Mouse (Mus musculus) MEL (cell line): ENCODE data around the gene Ccdc33. TPM values are rescaled to one million over a fixed set of nuclear protein-coding genes. Genes with fewer than 3 reads are reported as not detected.

ENCODE experiments used
- DNase-seq: peaks from one replicate; pipeline ENCODE4 v3.0.0; 2011; ENCODE audit warnings: low read depth, low spot score
- H3K27ac ChIP-seq: 2 replicates; pipeline ENCODE4 v1.5.1; 2012; ENCODE audit warnings: low read depth, mild to moderate bottlenecking, control low read depth, low read length, moderate library complexity; ENCODE audit not compliant: control insufficient read depth
- H3K27me3 ChIP-seq, 2 experiments: fragments of 150-350 bp in 1 of 2; sonication (generic) in 1 of 2; 2 replicates each; pipeline ENCODE4 v1.6.1; 2012; ENCODE audit warnings: low read length in 2 of 2, mild to moderate bottlenecking in 2 of 2, improper control_type of control experiment in 1 of 2, moderate library complexity in 1 of 2; ENCODE audit not compliant: insufficient read depth in 2 of 2, control insufficient read depth in 1 of 2
- H3K36me3 ChIP-seq, 2 experiments: 2 replicates each; pipeline ENCODE4 v1.6.1; 2012 to 2014; ENCODE audit warnings: low read length in 2 of 2, improper control_type of control experiment in 1 of 2, inconsistent platforms in 1 of 2, mild to moderate bottlenecking in 1 of 2; ENCODE audit not compliant: insufficient read depth in 2 of 2, control insufficient read depth in 1 of 2
- H3K4me1 ChIP-seq, 2 experiments: fragments of 150-350 bp in 1 of 2; sonication (generic) in 1 of 2; 2 replicates each; pipeline ENCODE4 v1.6.1; 2012; ENCODE audit warnings: low read length in 2 of 2, improper control_type of control experiment in 1 of 2, mild to moderate bottlenecking in 1 of 2; ENCODE audit not compliant: insufficient read depth in 2 of 2, control insufficient read depth in 1 of 2
- H3K4me3 ChIP-seq, 2 experiments: fragments of 150-350 bp in 1 of 2; sonication (generic) in 1 of 2; 2 replicates each; pipeline ENCODE4 v1.5.1; 2012; ENCODE audit warnings: low read depth in 2 of 2, low read length in 2 of 2, mild to moderate bottlenecking in 2 of 2, moderate library complexity in 2 of 2, control low read depth in 1 of 2, improper control_type of control experiment in 1 of 2; ENCODE audit not compliant: control insufficient read depth in 1 of 2, insufficient read depth in 1 of 2
- H3K79me2 ChIP-seq: 2 replicates; pipeline ENCODE4 v1.6.1; 2012; ENCODE audit warnings: mild to moderate bottlenecking, low read length, moderate library complexity; ENCODE audit not compliant: control insufficient read depth, poor library complexity, insufficient read depth
- H3K9ac ChIP-seq: 2 replicates; pipeline ENCODE4 v1.6.1; 2012; ENCODE audit warnings: low read depth, mild to moderate bottlenecking, control low read depth, low read length, moderate library complexity; ENCODE audit not compliant: control insufficient read depth, poor library complexity, severe bottlenecking
- H3K9me3 ChIP-seq: fragments of 150-350 bp; sonication (generic); replicated peaks from 2 replicates; pipeline ENCODE4 v1.6.1; 2012; ENCODE audit warnings: mild to moderate bottlenecking, low read length, improper control_type of control experiment, moderate library complexity; ENCODE audit not compliant: insufficient read depth
- BHLHE40 ChIP-seq: IDR thresholded peaks from 2 replicates; pipeline ENCODE4 v1.6.1; 2012; ENCODE audit warnings: low read depth, mild to moderate bottlenecking, inconsistent platforms, low read length, improper control_type of control experiment, borderline replicate concordance
- CTCF ChIP-seq, 3 experiments: IDR thresholded peaks in 2 of 3; conservative IDR thresholded peaks in 1 of 3; 2 replicates each; pipeline ENCODE4 v1.5.1; 2011 to 2012; ENCODE audit warnings: low read length in 3 of 3, low read depth in 2 of 3, mild to moderate bottlenecking in 2 of 3, improper control_type of control experiment in 1 of 3, inconsistent platforms in 1 of 3, mixed read lengths in 1 of 3, moderate library complexity in 1 of 3; ENCODE audit not compliant: control insufficient read depth in 1 of 3, insufficient read depth in 1 of 3, poor library complexity in 1 of 3, severe bottlenecking in 1 of 3
- E2F4 ChIP-seq: IDR thresholded peaks from 2 replicates; pipeline ENCODE4 v1.6.1; 2011; ENCODE audit warnings: low read depth, low read length, improper control_type of control experiment, borderline replicate concordance
- EP300 ChIP-seq, 2 experiments: IDR thresholded peaks; 2 replicates each; pipeline ENCODE4 v1.6.1; 2011; ENCODE audit warnings: improper control_type of control experiment in 2 of 2, low read length in 2 of 2, low read depth in 1 of 2, mild to moderate bottlenecking in 1 of 2
- GABPA ChIP-seq: IDR thresholded peaks from 2 replicates; pipeline ENCODE4 v1.6.1; 2012; ENCODE audit warnings: low read depth, mild to moderate bottlenecking, inconsistent platforms, low read length, improper control_type of control experiment, moderate library complexity
- GATA1 ChIP-seq: IDR thresholded peaks from 2 replicates; pipeline ENCODE4 v1.6.1; 2011; ENCODE audit warnings: low read depth, low read length, improper control_type of control experiment
- KAT2A ChIP-seq: conservative IDR thresholded peaks from 2 replicates; pipeline ENCODE4 v1.6.1; 2012; ENCODE audit warnings: low read depth, low read length, improper control_type of control experiment, inconsistent platforms
- MAFK ChIP-seq: IDR thresholded peaks from 2 replicates; pipeline ENCODE4 v1.6.1; 2011; ENCODE audit warnings: low read depth, mild to moderate bottlenecking, low read length, improper control_type of control experiment, borderline replicate concordance
- MAX ChIP-seq: IDR thresholded peaks from 2 replicates; pipeline ENCODE4 v1.6.1; 2011; ENCODE audit warnings: low read length, improper control_type of control experiment
- MXI1 ChIP-seq: IDR thresholded peaks from 2 replicates; pipeline ENCODE4 v1.6.1; 2011; ENCODE audit warnings: mild to moderate bottlenecking, low read depth, low read length, improper control_type of control experiment
- MYB ChIP-seq: IDR thresholded peaks from 2 replicates; pipeline ENCODE4 v1.6.1; 2011; ENCODE audit warnings: mild to moderate bottlenecking, low read depth, low read length, improper control_type of control experiment
- POLR2A ChIP-seq, 2 experiments: IDR thresholded peaks; 2 replicates each; pipeline ENCODE4 v1.6.1; 2011 to 2012; ENCODE audit warnings: low read length in 2 of 2, mild to moderate bottlenecking in 2 of 2, control low read depth in 1 of 2, improper control_type of control experiment in 1 of 2, low read depth in 1 of 2, moderate library complexity in 1 of 2; ENCODE audit not compliant: control insufficient read depth in 1 of 2, insufficient read depth in 1 of 2, poor library complexity in 1 of 2
- POLR2AphosphoS2 ChIP-seq: IDR thresholded peaks from 2 replicates; pipeline ENCODE4 v1.6.1; 2011; ENCODE audit warnings: low read length, improper control_type of control experiment
- RAD21 ChIP-seq: IDR thresholded peaks from 2 replicates; pipeline ENCODE4 v1.6.1; 2011; ENCODE audit warnings: mild to moderate bottlenecking, low read depth, low read length, improper control_type of control experiment
- SIN3A ChIP-seq: IDR thresholded peaks from 2 replicates; pipeline ENCODE4 v1.6.1; 2012; ENCODE audit warnings: low read length, improper control_type of control experiment, inconsistent platforms
- SMC3 ChIP-seq: IDR thresholded peaks from 2 replicates; pipeline ENCODE4 v1.6.1; 2011; ENCODE audit warnings: low read depth, low read length, improper control_type of control experiment
- TCF12 ChIP-seq: IDR thresholded peaks from 2 replicates; pipeline ENCODE4 v1.6.1; 2014; ENCODE audit warnings: low read depth, mild to moderate bottlenecking, inconsistent platforms, low read length, improper control_type of control experiment, moderate library complexity
- UBTF ChIP-seq: IDR thresholded peaks from 2 replicates; pipeline ENCODE4 v1.6.1; 2012; ENCODE audit warnings: low read depth, mild to moderate bottlenecking, inconsistent platforms, low read length, improper control_type of control experiment, moderate library complexity, borderline replicate concordance; ENCODE audit not compliant: insufficient read depth
- USF2 ChIP-seq, 2 experiments: IDR thresholded peaks; 2 replicates each; pipeline ENCODE4 v1.6.1; 2011 to 2012; ENCODE audit warnings: improper control_type of control experiment in 2 of 2, low read length in 2 of 2, borderline replicate concordance in 1 of 2, inconsistent platforms in 1 of 2, low read depth in 1 of 2, mild to moderate bottlenecking in 1 of 2; ENCODE audit not compliant: insufficient read depth in 1 of 2
- ZC3H11A ChIP-seq: IDR thresholded peaks from 2 replicates; pipeline ENCODE4 v1.6.1; 2012; ENCODE audit warnings: low read depth, mild to moderate bottlenecking, inconsistent platforms, low read length, improper control_type of control experiment
- ZKSCAN1 ChIP-seq: IDR thresholded peaks from 2 replicates; pipeline ENCODE4 v1.6.1; 2012; ENCODE audit warnings: low read depth, mild to moderate bottlenecking, inconsistent platforms, low read length, improper control_type of control experiment, moderate library complexity
- ZMIZ1 ChIP-seq: IDR thresholded peaks from 2 replicates; pipeline ENCODE4 v1.6.1; 2012; ENCODE audit warnings: low read depth, mild to moderate bottlenecking, inconsistent platforms, low read length, improper control_type of control experiment, moderate library complexity
- ZNF384 ChIP-seq: IDR thresholded peaks from 2 replicates; pipeline ENCODE4 v1.6.1; 2012; ENCODE audit warnings: low read depth, mild to moderate bottlenecking, inconsistent platforms, low read length, improper control_type of control experiment
- polyA plus RNA-seq, 2 experiments: library from polyadenylated mRNA; stranded (reverse) in 1 of 2; unstranded in 1 of 2; fragments of >175 nt in 1 of 2; fragments of >200 nt in 1 of 2; gene quantifications; 2 replicates each; pipeline versions ENCODE4 v1.2.1 to v1.2.4; 2012; ENCODE audit warnings: low replicate concordance in 2 of 2, low read depth in 1 of 2; ENCODE audit not compliant: insufficient read length in 2 of 2, insufficient read depth in 1 of 2, missing spikeins in 1 of 2
- total RNA-seq: library from RNA; depleted of rRNA; stranded (reverse); fragments of 300-350 nt; gene quantifications from 2 replicates; pipeline ENCODE4 v1.2.3, GENCODE M21; 2012

The Ccdc33 gene
- total and polyA plus RNA-seq, 3 experiments: not detected

- no peak for TF ChIP-seq E2F4
- TF ChIP-seq, all 39 proteins: peak for 0
- no peaks in the 10 kb centered on the region; a peak in 1 of 4 replicates for H3K36me3 ChIP-seq
- no peaks in the 10 kb centered on the region for H3K9me3 ChIP-seq
- DNase-seq: peak; percentile 42
- H3K4me1 ChIP-seq: peaks cover 0 to 4% of the 10 kb centered on the region in 2 experiments; a peak in 1 of 4 replicates
- peak overlapping the region in 1 of 2 experiments; percentile 44; a peak in 2 of 4 replicates for H3K4me3 ChIP-seq
- H3K27me3 ChIP-seq: peaks cover 5 to 10% of the 10 kb centered on the region in 2 experiments
- H3K9ac ChIP-seq: no peak overlapping the region
- H3K27ac ChIP-seq: no peak overlapping the region
- H3K79me2 ChIP-seq: no peaks in the 10 kb centered on the region
Measured at GRCm38 (mm10) chr9:57997511-57998031, 121.1 kb downstream of the Ccdc33 start.

- Histone ChIP-seq H3K4me3 (no peak overlapping the region), H3K9me3 (no peaks in the 10 kb centered on the region), H3K9ac (no peak overlapping the region), H3K27me3 (peaks cover 3 to 10% of the 10 kb centered on the region in 2 experiments), H3K79me2 (no peaks in the 10 kb centered on the region), H3K36me3 (no peaks in the 10 kb centered on the region; a peak in 1 of 4 replicates), H3K4me1 (peaks cover 0 to 4% of the 10 kb centered on the region in 2 experiments; a peak in 1 of 4 replicates)
- DNase-seq: peak; percentile 27
- TF ChIP-seq CTCF (IDR thresholded peaks at IDR 0.05 in 2 of 3, conservative IDR thresholded peaks at IDR 0.05 in 1 of 3; ENCODE audit: control insufficient read depth in 1 of 3, insufficient read depth in 1 of 3, low read depth in 2 of 3, low read length in 3 of 3, poor library complexity in 1 of 3, severe bottlenecking in 1 of 3) (peak in 2 of 3 experiments; percentile 40 to 56; a peak in 5 of 6 replicates), MAFK (no peak), KAT2A (no peak), BHLHE40 (no peak), POLR2AphosphoS2 (no peak), ZNF384 (no peak), POLR2A (IDR thresholded peaks at IDR 0.05; ENCODE audit: control insufficient read depth in 1 of 2, insufficient read depth in 1 of 2, low read depth in 1 of 2, low read length in 2 of 2, poor library complexity in 1 of 2) (no peak), GATA1 (no peak), SMC3 (peak; percentile 51), RAD21 (peak; percentile 34)
- TF ChIP-seq, all 39 proteins: peak for 3
- no peak overlapping the region for H3K27ac ChIP-seq
Measured at GRCm38 (mm10) chr9:57995282-57995681, 123.3 kb downstream of the Ccdc33 start.

GRCm38 (mm10) chr9:57992781-57993591 is 125.6 kb downstream of the Ccdc33 start:
- Histone ChIP-seq H3K36me3 (no peaks in the 10 kb centered on the region; a peak in 1 of 4 replicates), H3K9ac (no peak overlapping the region), H3K9me3 (no peaks in the 10 kb centered on the region), H3K27me3 (peaks cover 3 to 7% of the 10 kb centered on the region in 2 experiments; a peak in 3 of 4 replicates), H3K4me3 (no peak overlapping the region), H3K4me1 (peaks cover 0 to 4% of the 10 kb centered on the region in 2 experiments; a peak in 1 of 4 replicates), H3K79me2 (no peaks in the 10 kb centered on the region), H3K27ac (no peak overlapping the region)
- no peak for DNase-seq
- TF ChIP-seq CTCF (IDR thresholded peaks at IDR 0.05 in 2 of 3, conservative IDR thresholded peaks at IDR 0.05 in 1 of 3; ENCODE audit: control insufficient read depth in 1 of 3, insufficient read depth in 1 of 3, low read depth in 2 of 3, low read length in 3 of 3, poor library complexity in 1 of 3, severe bottlenecking in 1 of 3) (no peak), GABPA (no peak), KAT2A (no peak), UBTF (no peak), MXI1 (no peak), TCF12 (no peak), ZMIZ1 (no peak), SIN3A (no peak), MYB (no peak), ZC3H11A (no peak), ZKSCAN1 (no peak), BHLHE40 (no peak), USF2 (IDR thresholded peaks at IDR 0.05; ENCODE audit: borderline replicate concordance in 1 of 2, insufficient read depth in 1 of 2, low read depth in 1 of 2, low read length in 2 of 2) (no peak), MAX (no peak), EP300 (IDR thresholded peaks at IDR 0.05; ENCODE audit: low read depth in 1 of 2, low read length in 2 of 2) (no peak), RAD21 (no peak)
